In the genomic region with DNA sequence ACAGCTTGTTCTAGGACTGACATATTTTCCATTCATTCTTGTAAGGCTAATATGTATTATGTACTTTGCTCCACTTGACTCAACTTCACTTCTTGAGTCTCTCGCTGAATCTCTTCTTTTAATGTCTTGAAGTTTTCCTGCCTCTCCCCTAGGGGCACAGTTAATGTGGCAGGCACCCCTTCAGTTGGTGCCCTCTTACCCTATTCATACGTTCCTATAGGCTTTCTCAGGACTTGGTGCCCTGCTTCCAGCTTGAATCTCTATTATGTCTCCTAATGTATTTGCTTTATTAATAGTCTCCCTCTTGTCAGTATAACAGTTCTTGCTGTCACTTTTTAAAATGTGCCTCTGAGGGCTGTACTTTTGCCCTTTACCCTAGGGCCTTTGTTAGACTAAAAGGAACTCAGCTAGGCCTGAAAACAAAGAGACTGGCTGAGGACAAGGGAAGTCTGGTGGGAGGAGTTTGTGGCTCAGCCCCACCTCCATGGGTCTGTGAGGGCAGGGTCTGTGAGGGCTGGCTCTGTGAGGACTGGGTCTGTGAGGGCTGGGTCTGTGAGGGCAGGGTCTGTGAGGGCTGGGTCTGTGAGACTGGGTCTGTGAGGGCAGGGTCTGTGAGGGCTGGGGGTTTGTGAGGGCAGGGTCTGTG, we compare ENCODE assay signal across 8 mouse cellular contexts.
DNase-seq lines count a peak whose midpoint lies in the region; ATAC-seq lines count a peak whose summit lies in the region.

No protein-coding gene starts in this region.

- H3K4me2 ChIP-seq in midbrain, embryonic 16.5 days (ENCODE audit: low read length), result no peak overlapping the region

- peaks cover 15% of the 10 kb centered on the region for H3K4me1 ChIP-seq in midbrain, embryonic 10.5 days
- H3K4me1 ChIP-seq in midbrain, embryonic 16.5 days (ENCODE audit: control insufficient read depth, insufficient read depth, low read length), result no peaks in the 10 kb centered on the region

- H3K9ac ChIP-seq in midbrain, embryonic 16.5 days (ENCODE audit: low read depth, low read length), result no peak overlapping the region

- H3K4me3 ChIP-seq in midbrain, embryonic 10.5 days, result no peak overlapping the region
- no peak overlapping the region for H3K4me3 ChIP-seq in midbrain, embryonic 16.5 days (ENCODE audit: low read depth, low read length)

- no peaks in the 10 kb centered on the region for H3K36me3 ChIP-seq in midbrain, embryonic 10.5 days
- no peaks in the 10 kb centered on the region for H3K36me3 ChIP-seq in midbrain, embryonic 16.5 days (ENCODE audit: control insufficient read depth, insufficient read depth, low read length)

- H3K27me3 ChIP-seq in midbrain, embryonic 10.5 days (ENCODE audit: low read depth, poor library complexity, severe bottlenecking), result no peaks in the 10 kb centered on the region
- no peaks in the 10 kb centered on the region for H3K27me3 ChIP-seq in midbrain, embryonic 16.5 days (ENCODE audit: control insufficient read depth, insufficient read depth, low read depth, low read length)

- no peaks in the 10 kb centered on the region for H3K9me3 ChIP-seq in midbrain, embryonic 10.5 days (replicated peaks)
- H3K9me3 ChIP-seq in midbrain, embryonic 16.5 days (replicated peaks; ENCODE audit: control insufficient read depth, low read length, poor library complexity, severe bottlenecking), result no peaks in the 10 kb centered on the region

- WGBS in midbrain, embryonic 10.5 days, result 23% methylated on average over 2 of the region's 2 CpGs
- 24% methylated on average over 2 of the region's 2 CpGs for WGBS in midbrain, embryonic 16.5 days

- ATAC-seq in midbrain, embryonic 16.5 days, result no peak
- ATAC-seq in cerebellum, adult (ENCODE audit: insufficient number of reproducible peaks, low FRiP score, low TSS enrichment), result no peak

- peak overlapping the region; percentile 83 for H3K27ac ChIP-seq in midbrain, embryonic 10.5 days (replicated peaks)
- no peak overlapping the region for H3K27ac ChIP-seq in midbrain, embryonic 16.5 days (ENCODE audit: low read length)

- DNase-seq in heart, adult 11 months, result peak; percentile 89
- DNase-seq in heart, adult 18-20 months, result no peak
- peak; percentile 78 for DNase-seq in midbrain, embryonic 10.5 days (ENCODE audit: low spot score)
- DNase-seq in hindlimb bud, embryonic 11.5 days (ENCODE audit: extremely low spot score, low read depth, low spot score), result peak; percentile 39
- DNase-seq in thymus, postnatal 14 days, result peak; percentile 61
- no peak for DNase-seq in cerebellum, adult 11 months

Comparison
In these comparisons a context has a peak if more than half of its experiments do, and no peak if none do; other contexts are left out.
1. DNase-seq: peak in heart, adult 11 months (single experiment), midbrain, embryonic 10.5 days (single experiment), hindlimb bud, embryonic 11.5 days (single experiment) and thymus, postnatal 14 days (single experiment); none in heart, adult 18-20 months (0 of 2) and cerebellum, adult 11 months (single experiment).